Mouse (Mus musculus): ENCODE data around the gene Timp2. TPM values are rescaled to one million over a fixed set of nuclear protein-coding genes. Genes with fewer than 3 reads are reported as not detected.
A peak's percentile ranks its signal among the peaks of the same experiment; 100 is the strongest.

The Timp2 gene
- polyA plus RNA-seq, 3 experiments from 2014 or later: 6.1 to 17.3 (median 16.4) TPM

DNA sequence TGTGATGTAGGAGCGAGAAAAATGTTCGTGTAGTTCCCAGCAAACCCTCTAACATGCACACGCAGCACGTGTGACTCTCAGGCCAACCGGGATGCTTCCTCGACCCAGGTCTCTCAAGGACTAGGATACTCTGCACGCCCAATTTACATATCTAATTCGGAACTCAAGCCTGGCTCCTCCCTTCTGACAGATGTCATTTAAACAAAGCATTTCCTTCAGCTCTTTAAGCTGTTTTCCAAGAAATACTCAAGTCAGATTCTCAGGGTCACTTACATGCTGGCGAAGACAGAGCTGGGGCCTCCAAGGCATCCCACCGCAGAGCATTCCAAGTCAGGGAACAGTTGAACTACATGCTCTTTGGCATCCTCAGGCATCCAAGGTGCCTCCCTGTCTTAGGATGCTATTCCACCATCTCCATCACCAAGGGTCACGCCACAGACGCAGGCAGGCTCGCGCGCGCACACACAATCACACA, 66.5 kb downstream of the Timp2 start:
- ATAC-seq: no peak

DNA sequence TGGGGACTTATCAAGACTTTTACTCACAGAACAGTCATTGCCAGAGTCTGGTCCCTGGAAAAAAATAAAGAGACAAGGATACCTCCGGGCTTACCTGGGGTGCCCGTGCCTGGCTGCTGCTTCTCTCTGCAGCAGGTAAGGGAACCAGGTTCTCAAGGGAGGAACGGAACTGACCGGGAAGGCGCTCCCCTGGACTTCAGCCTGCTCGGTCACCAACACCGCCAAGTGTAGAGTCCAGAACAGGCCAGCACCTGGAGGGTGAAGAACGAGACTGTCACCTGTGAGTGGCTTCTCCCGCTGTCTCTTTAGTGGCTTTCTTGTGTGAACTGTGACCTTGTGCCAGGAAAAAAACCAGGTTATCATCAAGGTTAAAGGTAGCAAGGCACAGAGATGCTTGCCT, 68.0 kb downstream of the Timp2 start:
- no peak for ATAC-seq

DNA sequence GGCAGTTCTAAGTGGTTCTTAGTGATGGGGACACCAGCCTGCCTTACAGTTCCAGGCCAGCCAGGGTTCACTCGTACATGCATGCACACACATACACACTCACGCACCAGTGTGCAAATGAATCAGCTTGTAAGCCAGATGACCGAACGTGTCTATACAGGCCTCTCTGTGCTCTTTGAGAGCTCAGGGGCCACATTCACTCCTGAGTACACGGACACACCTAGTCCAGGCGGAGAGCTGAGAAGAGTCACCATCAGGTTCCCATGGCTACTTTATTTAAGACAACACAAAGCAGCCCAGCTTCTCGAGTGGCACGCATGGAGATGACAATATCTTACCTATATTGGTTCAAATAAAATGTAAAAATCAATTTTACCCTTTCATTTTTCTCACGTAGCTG, 69.1 kb downstream of the Timp2 start:
- no peak for ATAC-seq

- no peak for ATAC-seq
Observed at GRCm38 (mm10) chr11:118285791-118286190, 69.7 kb downstream of the Timp2 start.

- no peak for ATAC-seq
Observed at GRCm38 (mm10) chr11:118280218-118280617, 75.3 kb downstream of the Timp2 start.

DNA sequence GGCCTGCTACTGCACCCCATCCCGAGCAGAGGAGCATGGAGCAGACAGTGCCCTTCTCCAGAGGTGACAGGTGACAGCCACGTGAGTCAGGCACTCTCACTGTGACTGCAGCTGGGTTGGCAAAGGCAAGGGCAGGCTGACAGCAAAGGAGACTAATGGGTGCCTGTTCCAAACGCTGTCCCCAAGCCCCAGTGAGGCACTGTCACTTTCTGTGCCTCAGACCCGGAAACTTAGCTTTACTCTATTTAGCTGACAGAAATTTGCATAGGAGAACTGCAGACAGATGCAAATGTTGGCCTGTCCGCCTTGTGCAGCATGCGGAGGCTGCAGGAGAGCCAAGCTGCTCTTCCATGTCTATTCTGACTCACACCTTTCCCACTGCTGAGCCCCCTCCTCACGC, 79.2 kb downstream of the Timp2 start:
- ATAC-seq: no peak

- no peak for ATAC-seq
Observed at GRCm38 (mm10) chr11:118275092-118275491, 80.4 kb downstream of the Timp2 start.

DNA sequence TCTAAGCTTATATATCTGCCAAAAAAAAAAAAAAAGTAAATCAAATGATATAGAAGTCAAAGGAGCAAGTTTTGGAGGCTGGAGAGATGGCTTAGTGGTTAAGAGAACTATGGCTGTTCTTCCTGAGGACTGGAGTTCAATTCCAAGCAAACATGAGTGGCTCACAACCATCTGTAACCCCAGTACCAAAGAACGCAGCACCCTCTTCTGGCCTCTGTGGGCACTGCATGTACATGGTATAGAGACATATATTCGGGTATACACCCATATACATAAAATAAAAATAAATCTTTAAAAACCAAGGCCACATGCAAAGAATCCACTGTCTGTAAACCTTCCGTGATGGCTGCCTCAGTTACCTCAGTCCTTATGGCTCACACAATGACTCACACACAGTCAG, 85.7 kb downstream of the Timp2 start:
- ATAC-seq: no peak

GRCm38 (mm10) chr11:118266666-118267046, 88.9 kb downstream of the Timp2 start:
- peak; percentile 61 for ATAC-seq

GRCm38 (mm10) chr11:118266044-118266665, 89.4 kb downstream of the Timp2 start:
- peak; percentile 41 for ATAC-seq

DNA sequence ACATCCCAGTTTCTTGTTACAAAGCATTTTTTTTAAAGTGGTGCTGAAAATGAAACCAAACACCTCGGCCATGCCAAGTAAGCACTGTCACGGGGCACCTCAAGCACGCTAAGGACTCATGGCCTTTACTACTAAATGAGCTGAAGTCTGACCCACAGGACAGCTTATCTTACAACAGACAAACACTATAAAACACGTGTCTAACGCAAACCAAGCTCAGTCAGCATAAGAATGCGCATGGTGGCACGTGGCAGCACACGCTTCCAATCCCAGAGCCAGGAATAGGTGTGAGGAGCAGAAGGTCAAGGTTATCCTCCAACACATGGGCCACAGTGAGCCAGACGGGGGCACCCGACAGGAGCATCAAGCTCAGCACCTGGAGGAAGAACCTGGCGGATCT, 89.9 kb downstream of the Timp2 start:
- no peak for ATAC-seq

DNA sequence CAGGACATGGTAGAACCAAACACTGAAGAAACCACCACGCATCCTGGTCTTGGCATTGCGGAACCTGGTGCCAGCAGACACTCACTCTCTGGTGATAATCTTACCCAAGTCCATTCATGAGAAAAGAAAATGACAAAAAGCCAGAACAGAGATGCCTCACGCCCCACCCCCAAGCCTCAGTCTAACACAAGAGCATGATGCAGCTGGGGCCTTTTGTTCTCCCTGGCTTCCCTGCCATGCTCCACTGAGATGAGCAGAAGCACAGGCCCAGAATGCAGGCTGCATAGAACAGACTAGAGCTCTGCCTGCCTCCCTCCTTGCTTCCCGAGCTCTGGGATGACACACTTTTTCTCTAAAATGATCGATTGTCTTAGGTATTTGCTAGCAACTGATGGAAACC, 92.4 kb downstream of the Timp2 start:
- no peak for ATAC-seq

GRCm38 (mm10) chr11:118260081-118260480, 95.5 kb downstream of the Timp2 start:
- peak; percentile 85 for ATAC-seq

GRCm38 (mm10) chr11:118259580-118259979, 96.0 kb downstream of the Timp2 start:
- ATAC-seq: peak; percentile 51

GRCm38 (mm10) chr11:118256371-118256770, 99.2 kb downstream of the Timp2 start:
- ATAC-seq: no peak

- no peak for ATAC-seq
Observed at GRCm38 (mm10) chr11:118254159-118254951, 101.2 kb downstream of the Timp2 start.

- ATAC-seq: no peak
Observed at GRCm38 (mm10) chr11:118253447-118254158, 101.9 kb downstream of the Timp2 start.

Other genes starting within 250 kb of the Timp2 start
- under 1 TPM; 0.11 to 0.73 (median 0.60) TPM for gene Dnah17, start 225.1 kb downstream of the Timp2 start, polyA plus RNA-seq (2017; shearing (Covaris generic))
- gene Cyth1, start 107.1 kb downstream of the Timp2 start, polyA plus RNA-seq (2017; shearing (Covaris generic)): 10 to 100 TPM; 33.8 to 51.6 (median 41.7) TPM
- gene Usp36, start 65.5 kb downstream of the Timp2 start, polyA plus RNA-seq (2017; shearing (Covaris generic)): 10 to 100 TPM; 14.3 to 24.4 (median 22.5) TPM
- gene Cep295nl, start 13.2 kb downstream of the Timp2 start, polyA plus RNA-seq (2017; shearing (Covaris generic)): under 1 TPM in 2 of 3 experiments, not detected in 1; 0.28 to 0.29 TPM
- 100 to 1,000 TPM in 2 of 3 experiments, 10 to 100 TPM in 1; 86.5 to 166 (median 133) TPM for gene Lgals3bp, start 46.4 kb upstream of the Timp2 start, polyA plus RNA-seq (2017; shearing (Covaris generic))
- gene Cant1, start 63.3 kb upstream of the Timp2 start, polyA plus RNA-seq (2017; shearing (Covaris generic)): 10 to 100 TPM; 23.6 to 35.7 (median 25.1) TPM
- not detected for gene C1qtnf1, start 72.5 kb upstream of the Timp2 start, polyA plus RNA-seq (2017; shearing (Covaris generic))
- 1 to 10 TPM; 1.7 to 1.9 (median 1.9) TPM for gene Engase, start 121.1 kb upstream of the Timp2 start, polyA plus RNA-seq (2017; shearing (Covaris generic))

Data from inflammation-experienced regulatory T-cells, adult 6 months (primary cell).